Mouse (Mus musculus) kidney, embryonic 16.5 days (tissue): ENCODE results near the gene Pou2f2. TPM values are rescaled to one million over a fixed set of nuclear protein-coding genes. Genes with fewer than 3 reads are reported as not detected.

Experiments
- ATAC-seq: fragments of 200-750 bp; cut with Nextera tagmentation; 2 replicates; pipeline ENCODE4 v1.8.0; 2017; ENCODE audit warnings: moderate TSS enrichment; ENCODE audit not compliant: low FRiP score, low TSS enrichment
- H3K27ac ChIP-seq: fragments of 300-500 bp; sonication (generic); 2 replicates; pipeline ENCODE4 v1.5.1; 2014; ENCODE audit warnings: low read length
- H3K27me3 ChIP-seq: fragments of 300-500 bp; sonication (generic); 2 replicates; pipeline ENCODE4 v1.6.1; 2014; ENCODE audit warnings: low read length, control low read depth, mixed read lengths; ENCODE audit not compliant: insufficient read depth
- H3K36me3 ChIP-seq: fragments of 300-500 bp; sonication (generic); 2 replicates; pipeline ENCODE4 v1.6.1; 2014; ENCODE audit warnings: low read length, control low read depth, mixed read lengths; ENCODE audit not compliant: insufficient read depth
- H3K4me1 ChIP-seq: fragments of 300-500 bp; sonication (generic); 2 replicates; pipeline ENCODE4 v1.6.1; 2014; ENCODE audit warnings: low read length, control low read depth, mixed read lengths; ENCODE audit not compliant: insufficient read depth
- H3K4me2 ChIP-seq: fragments of 300-500 bp; sonication (generic); replicated peaks from 2 replicates; pipeline ENCODE4 v1.6.1; 2014; ENCODE audit warnings: low read depth, low read length
- H3K4me3 ChIP-seq: fragments of 300-500 bp; sonication (generic); 2 replicates; pipeline ENCODE4 v1.5.1; 2014; ENCODE audit warnings: mild to moderate bottlenecking, low read length
- H3K9ac ChIP-seq: fragments of 300-500 bp; sonication (generic); replicated peaks from 2 replicates; pipeline ENCODE4 v1.6.1; 2014; ENCODE audit warnings: low read length
- H3K9me3 ChIP-seq: fragments of 300-500 bp; sonication (generic); 2 replicates; pipeline ENCODE4 v1.6.1; 2016; ENCODE audit warnings: low read length, control low read depth
- WGBS: fragments of 180-500 bp; shearing (Covaris S2); extraction: QIAGEN DNeasy Blood & Tissue Kit; methylation state at CpG from one replicate; pipeline ENCODE4 v1.1.7; 2014; 5-methylcytosine and 5-hydroxymethylcytosine counted together
- polyA plus RNA-seq: library from polyadenylated mRNA; unstranded; fragments of >200 nt; fragmentation: Nextera tagmentation; extraction: Ambion mirVana; gene quantifications from 2 replicates; pipeline ENCODE4 v1.2.1, GENCODE M21; 2015

Pou2f2 gene
- polyA plus RNA-seq, 1 experiment from 2014 or later, result 0.40 TPM

GRCm38 (mm10) chr7:25087256-25087912 lies 92.1 kb downstream of the Pou2f2 start:
- H3K4me1 ChIP-seq, result peaks cover 13% of the 10 kb centered on the region; the same call in 1 of the 2 replicates
- 58% methylated on average over 10 of the region's 10 CpGs for WGBS
- peaks cover 22% of the 10 kb centered on the region for H3K36me3 ChIP-seq
- no peaks in the 10 kb centered on the region for H3K9me3 ChIP-seq
- H3K27ac ChIP-seq, result no peak overlapping the region
- no peak overlapping the region for H3K4me3 ChIP-seq
- no peak for ATAC-seq
- no peaks in the 10 kb centered on the region for H3K27me3 ChIP-seq
- no peak overlapping the region for H3K4me2 ChIP-seq
- no peak overlapping the region for H3K9ac ChIP-seq

GRCm38 (mm10) chr7:25086656-25087055 lies 92.9 kb downstream of the Pou2f2 start:
- 62% methylated on average over 3 of the region's 3 CpGs for WGBS

GRCm38 (mm10) chr7:25084621-25085020 lies 94.9 kb downstream of the Pou2f2 start:
- 78% methylated on average over 5 of the region's 5 CpGs for WGBS

More at GRCm38 (mm10) chr7:25086656-25087055, 92.9 kb downstream of the Pou2f2 start:
- Histone ChIP-seq H3K27me3 (no peaks in the 10 kb centered on the region), H3K4me2 (no peak overlapping the region), H3K27ac (no peak overlapping the region), H3K9me3 (no peaks in the 10 kb centered on the region), H3K4me3 (no peak overlapping the region), H3K4me1 (peaks cover 13% of the 10 kb centered on the region; the same call in 1 of the 2 replicates), H3K36me3 (peaks cover 29% of the 10 kb centered on the region), H3K9ac (no peak overlapping the region)
- ATAC-seq, result no peak

GRCm38 (mm10) chr7:25082510-25082909 lies 97.0 kb downstream of the Pou2f2 start:
- H3K4me2 ChIP-seq, result no peak overlapping the region
- no peaks in the 10 kb centered on the region for H3K27me3 ChIP-seq
- no peaks in the 10 kb centered on the region for H3K9me3 ChIP-seq
- H3K9ac ChIP-seq, result no peak overlapping the region
- peaks cover 16% of the 10 kb centered on the region for H3K4me1 ChIP-seq
- H3K4me3 ChIP-seq, result no peak overlapping the region
- no peak overlapping the region for H3K27ac ChIP-seq
- no peak for ATAC-seq
- H3K36me3 ChIP-seq, result peaks cover 51% of the 10 kb centered on the region
- 90% methylated on average over 4 of the region's 4 CpGs for WGBS

More at GRCm38 (mm10) chr7:25084621-25085020, 94.9 kb downstream of the Pou2f2 start:
- no peak overlapping the region for H3K9ac ChIP-seq
- ATAC-seq, result no peak
- no peak overlapping the region for H3K4me3 ChIP-seq
- H3K4me1 ChIP-seq, result peaks cover 13% of the 10 kb centered on the region; the same call in 1 of the 2 replicates
- H3K4me2 ChIP-seq, result no peak overlapping the region
- H3K27ac ChIP-seq, result no peak overlapping the region
- peaks cover 49% of the 10 kb centered on the region for H3K36me3 ChIP-seq
- H3K9me3 ChIP-seq, result no peaks in the 10 kb centered on the region
- H3K27me3 ChIP-seq, result no peaks in the 10 kb centered on the region

- Histone ChIP-seq H3K36me3 (peaks cover 51% of the 10 kb centered on the region), H3K4me2 (no peak overlapping the region), H3K9me3 (no peaks in the 10 kb centered on the region), H3K4me3 (no peak overlapping the region), H3K9ac (no peak overlapping the region), H3K4me1 (peaks cover 19% of the 10 kb centered on the region), H3K27ac (no peak overlapping the region), H3K27me3 (no peaks in the 10 kb centered on the region)
- ATAC-seq, result no peak
- WGBS, result 95% methylated on average over 13 of the region's 13 CpGs
Observed at GRCm38 (mm10) chr7:25080431-25080830, 99.1 kb downstream of the Pou2f2 start.

GRCm38 (mm10) chr7:25079496-25080026 lies 100.0 kb downstream of the Pou2f2 start:
- Histone ChIP-seq H3K4me1 (peaks cover 19% of the 10 kb centered on the region), H3K9ac (no peak overlapping the region), H3K27ac (no peak overlapping the region), H3K36me3 (peaks cover 51% of the 10 kb centered on the region), H3K4me2 (no peak overlapping the region), H3K4me3 (no peak overlapping the region), H3K9me3 (no peaks in the 10 kb centered on the region), H3K27me3 (no peaks in the 10 kb centered on the region)
- WGBS, result 73% methylated on average over 12 of the region's 12 CpGs
- no peak for ATAC-seq

GRCm38 (mm10) chr7:25077414-25077755 lies 102.1 kb downstream of the Pou2f2 start:
- Histone ChIP-seq H3K36me3 (peaks cover 30% of the 10 kb centered on the region), H3K27ac (peak overlapping the region; percentile 96), H3K9me3 (no peaks in the 10 kb centered on the region), H3K4me1 (peaks cover 28% of the 10 kb centered on the region), H3K4me2 (peak overlapping the region; percentile 75), H3K9ac (peak overlapping the region; percentile 98), H3K27me3 (no peaks in the 10 kb centered on the region), H3K4me3 (peak overlapping the region; percentile 89)
- peak; percentile 46; the same call in 1 of the 2 replicates for ATAC-seq
- under 1% methylated on average over 33 of the region's 33 CpGs for WGBS

GRCm38 (mm10) chr7:25076663-25077413 lies 102.7 kb downstream of the Pou2f2 start:
- H3K27ac ChIP-seq, result peak overlapping the region; percentile 97
- H3K4me3 ChIP-seq, result peak overlapping the region; percentile 89
- H3K4me1 ChIP-seq, result peaks cover 28% of the 10 kb centered on the region
- H3K9me3 ChIP-seq, result no peaks in the 10 kb centered on the region
- H3K9ac ChIP-seq, result peak overlapping the region; percentile 98
- ATAC-seq, result peak; percentile 98
- under 1% methylated on average over 56 of the region's 56 CpGs for WGBS
- peaks cover 25% of the 10 kb centered on the region for H3K36me3 ChIP-seq
- H3K27me3 ChIP-seq, result no peaks in the 10 kb centered on the region
- H3K4me2 ChIP-seq, result peak overlapping the region; percentile 75

- WGBS, result 13% methylated on average over 7 of the region's 7 CpGs
- peaks cover 30% of the 10 kb centered on the region for H3K4me1 ChIP-seq
- peak overlapping the region; percentile 97 for H3K27ac ChIP-seq
- H3K4me3 ChIP-seq, result peak overlapping the region; percentile 55
- no peaks in the 10 kb centered on the region for H3K27me3 ChIP-seq
- no peaks in the 10 kb centered on the region for H3K9me3 ChIP-seq
- no peak for ATAC-seq
- H3K4me2 ChIP-seq, result peak overlapping the region; percentile 65
- H3K36me3 ChIP-seq, result peaks cover 19% of the 10 kb centered on the region
- peak overlapping the region; percentile 80 for H3K9ac ChIP-seq
Observed at GRCm38 (mm10) chr7:25076296-25076662, 103.2 kb downstream of the Pou2f2 start.

- WGBS, result 71% methylated on average over 8 of the region's 8 CpGs
- Histone ChIP-seq H3K4me3 (no peak overlapping the region), H3K36me3 (peaks cover 4% of the 10 kb centered on the region; the same call in 1 of the 2 replicates), H3K9ac (no peak overlapping the region), H3K27ac (no peak overlapping the region), H3K4me2 (no peak overlapping the region), H3K4me1 (peaks cover 43% of the 10 kb centered on the region), H3K9me3 (no peaks in the 10 kb centered on the region), H3K27me3 (no peaks in the 10 kb centered on the region)
- no peak for ATAC-seq
Observed at GRCm38 (mm10) chr7:25073924-25074323, 105.6 kb downstream of the Pou2f2 start.
